Mouse (Mus musculus): ENCODE results near the gene Osr1.

Gene Osr1

DNA sequence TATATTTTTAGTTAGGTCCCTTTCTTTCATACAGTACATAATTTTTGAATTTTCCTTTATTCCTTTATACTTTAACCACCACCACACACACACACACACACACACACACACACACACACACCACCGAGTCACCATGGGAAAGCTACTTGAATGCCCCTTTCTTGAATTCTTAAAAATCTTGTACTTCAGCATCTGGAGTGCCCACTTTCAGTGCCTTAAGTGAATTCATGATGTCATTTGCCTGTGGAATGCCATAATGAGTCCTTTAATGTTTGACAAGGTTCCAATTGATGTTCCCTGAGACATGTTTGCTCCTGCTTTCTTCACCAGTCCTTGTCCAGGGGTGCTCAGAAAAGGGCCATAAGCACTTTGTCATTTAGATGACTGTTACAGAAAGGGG, 17.8 kb downstream of the Osr1 start:
- DNase-seq (ENCODE audit: low spot score), result no peak

DNA sequence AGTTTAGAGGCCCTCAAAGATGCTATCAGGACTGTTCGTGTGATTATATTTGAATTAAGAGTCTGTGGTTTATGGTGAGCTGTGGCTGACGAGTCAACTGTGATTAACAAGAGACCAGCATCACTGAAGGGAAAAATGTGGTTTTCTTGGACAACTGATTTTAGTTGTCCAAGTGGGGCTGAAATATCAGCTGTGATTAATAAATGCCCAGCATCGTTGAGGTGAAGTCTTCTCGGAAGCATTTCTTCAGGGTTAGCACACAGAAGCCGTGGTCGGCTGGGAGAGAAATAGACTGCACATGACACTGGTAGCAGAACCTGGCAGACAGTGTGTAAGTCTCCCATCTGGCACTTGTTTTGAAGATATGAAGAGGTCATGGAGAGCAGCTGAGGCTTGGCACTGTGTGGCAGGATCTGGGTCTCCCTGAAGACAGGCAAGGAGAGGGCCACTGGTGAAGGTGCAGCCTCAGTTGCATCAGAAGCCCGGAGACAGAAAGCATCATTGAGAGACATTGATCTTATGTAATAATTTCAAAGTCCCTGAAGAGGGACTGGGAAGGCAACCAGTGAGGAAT, 19.7 kb downstream of the Osr1 start:
- no peak for DNase-seq (ENCODE audit: low spot score)

DNA sequence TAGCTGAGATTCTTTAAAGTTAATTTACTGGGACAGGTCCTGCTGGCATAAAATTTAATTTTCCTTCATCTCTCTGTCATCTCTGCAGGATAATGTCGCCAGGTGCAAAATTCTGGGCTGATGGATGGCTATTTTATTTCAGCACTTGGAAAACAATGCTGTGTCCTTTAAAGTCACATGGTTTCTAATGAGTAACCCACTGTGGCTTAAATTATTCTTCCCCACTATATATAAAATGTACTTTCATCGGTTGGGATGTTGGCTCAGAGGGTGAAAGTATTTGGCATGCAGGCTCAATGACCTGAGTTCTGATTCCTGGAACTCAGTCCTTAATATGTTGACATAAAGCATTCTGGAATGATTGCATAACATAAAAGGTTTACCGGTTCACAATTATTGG, 21.2 kb downstream of the Osr1 start:
- no peak for DNase-seq (ENCODE audit: low spot score)

DNA sequence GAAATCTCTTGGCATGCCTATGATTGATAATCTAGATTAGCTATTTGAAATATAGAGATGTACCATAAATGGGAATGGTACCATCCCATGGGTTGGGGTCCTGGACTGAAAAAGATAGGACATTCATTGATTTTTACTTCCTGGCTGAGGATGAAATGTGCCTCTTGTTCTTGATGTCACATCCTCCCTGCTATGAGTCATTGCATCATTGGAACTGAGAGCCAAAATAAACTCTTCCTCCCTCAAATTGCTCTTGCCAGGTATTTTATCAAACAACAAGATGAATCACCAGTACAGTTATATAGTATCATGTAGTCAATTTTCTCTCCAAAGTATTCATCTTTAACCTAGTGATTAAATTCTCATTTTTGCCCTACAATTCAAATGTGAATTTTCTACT, 28.3 kb downstream of the Osr1 start:
- no peak for DNase-seq (ENCODE audit: low spot score)

All from ovary, postnatal 14 days (tissue).